Mouse (Mus musculus) midbrain, postnatal 0 days (tissue): ENCODE measurements around the gene Echdc1. TPM values are rescaled to one million over a fixed set of nuclear protein-coding genes. Genes with fewer than 3 reads are reported as not detected.

Experiments
- ATAC-seq: fragments of 200-750 bp; cut with Nextera tagmentation; 2 replicates; pipeline ENCODE4 v1.8.0; 2017; ENCODE audit warnings: moderate number of reproducible peaks, mild to moderate bottlenecking, moderate TSS enrichment, moderate library complexity; ENCODE audit not compliant: low FRiP score
- DNase-seq: peaks from one replicate; pipeline ENCODE4 v3.0.0-alpha.2; 2015; ENCODE audit warnings: low spot score
- H3K27ac ChIP-seq: fragments of 300-500 bp; sonication (generic); 2 replicates; pipeline ENCODE4 v1.5.1; 2014; ENCODE audit warnings: low read depth, mild to moderate bottlenecking, low read length, mixed read lengths
- H3K27me3 ChIP-seq: fragments of 300-500 bp; sonication (generic); 2 replicates; pipeline ENCODE4 v1.6.1; 2014; ENCODE audit warnings: low read length, control low read depth, mixed read lengths; ENCODE audit not compliant: insufficient read depth
- H3K36me3 ChIP-seq: fragments of 300-500 bp; sonication (generic); 2 replicates; pipeline ENCODE4 v1.6.1; 2014; ENCODE audit warnings: low read length, control low read depth, mixed read lengths; ENCODE audit not compliant: insufficient read depth
- H3K4me1 ChIP-seq: fragments of 300-500 bp; sonication (generic); 2 replicates; pipeline ENCODE4 v1.6.1; 2014; ENCODE audit warnings: mild to moderate bottlenecking, control low read depth, antibody characterized with exemption, low read length, mixed read lengths; ENCODE audit not compliant: insufficient read depth
- H3K4me2 ChIP-seq: fragments of 300-500 bp; sonication (generic); 2 replicates; pipeline ENCODE4 v1.6.1; 2014; ENCODE audit warnings: low read depth, mild to moderate bottlenecking, low read length, mixed read lengths; ENCODE audit not compliant: poor library complexity, severe bottlenecking
- H3K4me3 ChIP-seq: fragments of 300-500 bp; sonication (generic); 2 replicates; pipeline ENCODE4 v1.5.1; 2014; ENCODE audit warnings: low read depth, mild to moderate bottlenecking, low read length, moderate library complexity
- H3K9ac ChIP-seq: fragments of 300-500 bp; sonication (generic); replicated peaks from 2 replicates; pipeline ENCODE4 v1.6.1; 2014; ENCODE audit warnings: mild to moderate bottlenecking, low read length, moderate library complexity, mixed read lengths; ENCODE audit not compliant: poor library complexity, severe bottlenecking
- H3K9me3 ChIP-seq: fragments of 300-500 bp; sonication (generic); 2 replicates; pipeline ENCODE4 v1.6.1; 2016; ENCODE audit warnings: low read length, control low read depth
- CTCF ChIP-seq: IDR thresholded peaks from 2 replicates; pipeline ENCODE4 v1.5.1; 2016; ENCODE audit warnings: antibody characterized with exemption, mild to moderate bottlenecking
- WGBS: fragments of 180-500 bp; shearing (Covaris S2); extraction: QIAGEN DNeasy Blood & Tissue Kit; methylation state at CpG from one replicate; pipeline ENCODE4 v1.1.7; 2014; 5-methylcytosine and 5-hydroxymethylcytosine counted together
- polyA plus RNA-seq: library from polyadenylated mRNA; unstranded; fragments of >200 nt; fragmentation: Nextera tagmentation; extraction: Ambion mirVana; gene quantifications from 2 replicates; pipeline ENCODE4 v1.2.1, GENCODE M21; 2015
- total RNA-seq: library from RNA; depleted of rRNA; stranded (reverse); fragments of >200 nt; gene quantifications from 2 replicates; pipeline ENCODE4 v1.2.3, GENCODE M21; 2014

The Echdc1 gene
- total and polyA plus RNA-seq, 2 experiments from 2014 or later, result 11.4 to 26.2 TPM

DNA sequence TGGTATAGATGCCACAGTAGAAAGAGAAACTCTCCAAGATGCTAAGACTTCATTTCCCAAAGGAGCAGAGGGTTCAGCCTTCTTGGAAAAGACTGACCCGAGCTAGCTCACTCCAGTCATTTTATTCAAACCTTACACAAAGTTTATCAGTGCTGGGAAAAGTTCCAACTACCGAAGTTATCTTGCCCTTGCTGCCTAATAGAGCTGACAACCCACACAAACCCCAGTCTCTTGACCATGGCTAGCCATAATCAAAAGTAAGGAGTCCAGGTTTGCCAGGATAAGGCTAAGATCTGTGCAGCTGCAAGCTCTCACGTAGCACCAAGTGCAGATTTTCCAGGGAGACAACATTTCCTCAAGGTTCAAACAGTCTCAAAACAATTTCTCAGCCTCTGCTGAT lies 39.6 kb downstream of the Echdc1 start:
- Histone ChIP-seq H3K36me3 (peaks cover 5% of the 10 kb centered on the region; the same call in 1 of the 2 replicates), H3K4me1 (no peaks in the 10 kb centered on the region; the same call in 1 of the 2 replicates), H3K4me3 (no peak overlapping the region), H3K27ac (no peak overlapping the region), H3K9me3 (no peaks in the 10 kb centered on the region), H3K4me2 (no peak overlapping the region), H3K9ac (no peak overlapping the region), H3K27me3 (no peaks in the 10 kb centered on the region)
- DNase-seq (no peak), ATAC-seq (no peak)
- no peak for TF ChIP-seq CTCF
- WGBS, result 65% methylated on average over 3 of the region's 3 CpGs

DNA sequence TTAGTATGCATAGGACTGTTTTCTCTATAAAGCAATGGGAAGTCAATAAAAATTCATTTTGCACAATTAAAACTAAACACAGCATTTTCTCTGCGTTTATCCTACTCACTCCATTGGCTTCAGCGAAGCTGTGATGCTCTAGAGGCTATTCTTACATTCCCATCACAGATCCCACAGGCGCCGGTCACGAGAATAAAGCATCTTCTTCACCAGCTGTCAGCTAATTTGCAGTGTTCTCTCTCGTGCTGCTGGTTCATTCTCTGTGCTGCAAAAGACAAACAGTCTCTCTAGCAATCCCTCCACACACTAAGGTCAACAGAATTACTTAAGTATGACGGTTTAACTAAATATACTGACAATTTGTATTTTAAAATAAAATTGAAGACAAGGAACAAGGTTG lies 41.2 kb downstream of the Echdc1 start:
- no peaks in the 10 kb centered on the region; the same call in 1 of the 2 replicates for H3K4me1 ChIP-seq
- DNase-seq, result peak; percentile 30
- H3K9me3 ChIP-seq, result no peaks in the 10 kb centered on the region
- ATAC-seq, result no peak
- no peak overlapping the region for H3K4me2 ChIP-seq
- no peak overlapping the region for H3K4me3 ChIP-seq
- peaks cover 5% of the 10 kb centered on the region; the same call in 1 of the 2 replicates for H3K36me3 ChIP-seq
- H3K27me3 ChIP-seq, result no peaks in the 10 kb centered on the region
- H3K9ac ChIP-seq, result no peak overlapping the region
- TF ChIP-seq CTCF, result no peak
- 41% methylated on average over 7 of the region's 7 CpGs for WGBS
- H3K27ac ChIP-seq, result no peak overlapping the region

DNA sequence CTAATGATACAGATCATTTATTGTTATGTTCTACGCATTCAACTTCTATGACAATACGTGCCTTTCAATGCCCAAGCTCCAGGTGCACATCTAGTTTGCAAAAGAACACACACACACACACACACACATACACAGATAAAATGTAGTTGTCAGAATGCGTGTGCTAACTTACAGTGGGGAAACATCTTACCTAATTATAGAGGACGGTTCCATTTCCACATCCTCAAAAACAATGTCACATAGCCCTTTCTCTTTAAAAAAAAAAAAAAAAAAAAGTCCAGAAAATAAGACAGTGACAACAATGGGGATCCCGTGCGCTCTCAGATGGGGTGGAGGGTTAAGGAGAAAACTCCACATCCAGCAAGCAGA lies 48.1 kb downstream of the Echdc1 start:
- Histone ChIP-seq H3K9me3 (no peaks in the 10 kb centered on the region), H3K27me3 (no peaks in the 10 kb centered on the region), H3K4me1 (peaks cover 10% of the 10 kb centered on the region; the same call in 1 of the 2 replicates), H3K36me3 (no peaks in the 10 kb centered on the region), H3K27ac (peak overlapping the region; percentile 99), H3K4me2 (peak overlapping the region; percentile 66), H3K9ac (peak overlapping the region; percentile 97), H3K4me3 (peak overlapping the region; percentile 89)
- DNase-seq (peak; percentile 27), ATAC-seq (peak; percentile 0; the same call in 1 of the 2 replicates)
- no peak for TF ChIP-seq CTCF
- WGBS, result 1% methylated on average over 6 of the region's 6 CpGs

DNA sequence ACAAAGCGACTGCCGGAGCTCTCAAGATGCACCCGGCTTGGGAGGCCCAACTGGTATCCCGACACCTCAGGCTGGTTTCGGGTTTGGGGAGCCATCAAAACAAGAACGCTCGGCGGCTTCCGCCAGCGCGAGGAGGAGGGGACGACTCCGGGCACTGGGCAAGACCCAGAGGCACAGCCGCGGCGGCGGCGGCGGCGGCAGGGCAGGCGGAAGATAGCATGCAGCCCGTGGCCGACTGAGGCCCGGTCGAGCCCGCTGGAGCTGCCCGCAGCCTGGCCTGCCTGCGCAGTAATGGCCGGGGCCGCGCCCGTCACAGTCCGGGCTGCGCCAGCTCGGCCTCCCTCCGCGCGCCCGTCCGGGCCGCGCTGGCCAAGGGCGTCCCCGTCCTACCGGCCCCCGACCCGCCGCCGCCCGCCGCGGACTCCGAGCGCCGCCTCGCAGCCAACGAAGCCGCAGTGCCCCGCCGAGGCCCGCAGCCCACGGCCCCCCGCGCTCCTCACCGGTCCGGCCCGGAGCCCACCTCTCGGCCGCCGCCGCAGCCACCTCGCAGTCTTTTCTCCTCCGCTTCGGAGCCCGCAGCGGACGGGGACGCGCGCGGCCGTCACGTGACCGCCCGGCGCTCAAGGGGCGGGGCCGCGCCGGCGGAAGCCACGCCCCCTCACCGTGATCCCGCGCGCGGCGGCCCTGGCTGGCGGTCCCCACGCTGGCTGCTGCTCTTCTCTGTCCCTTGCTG lies 48.7 kb downstream of the Echdc1 start:
- TF ChIP-seq CTCF, result no peak
- DNase-seq, result peak; percentile 88
- H3K9me3 ChIP-seq, result no peaks in the 10 kb centered on the region
- peak overlapping the region; percentile 99 for H3K27ac ChIP-seq
- under 1% methylated on average over 74 of the region's 100 CpGs for WGBS
- no peaks in the 10 kb centered on the region for H3K27me3 ChIP-seq
- H3K4me3 ChIP-seq, result peak overlapping the region; percentile 89
- H3K36me3 ChIP-seq, result no peaks in the 10 kb centered on the region
- peak overlapping the region; percentile 97 for H3K9ac ChIP-seq
- ATAC-seq, result peak; percentile 95
- peak overlapping the region; percentile 66 for H3K4me2 ChIP-seq
- H3K4me1 ChIP-seq, result peaks cover 10% of the 10 kb centered on the region; the same call in 1 of the 2 replicates

DNA sequence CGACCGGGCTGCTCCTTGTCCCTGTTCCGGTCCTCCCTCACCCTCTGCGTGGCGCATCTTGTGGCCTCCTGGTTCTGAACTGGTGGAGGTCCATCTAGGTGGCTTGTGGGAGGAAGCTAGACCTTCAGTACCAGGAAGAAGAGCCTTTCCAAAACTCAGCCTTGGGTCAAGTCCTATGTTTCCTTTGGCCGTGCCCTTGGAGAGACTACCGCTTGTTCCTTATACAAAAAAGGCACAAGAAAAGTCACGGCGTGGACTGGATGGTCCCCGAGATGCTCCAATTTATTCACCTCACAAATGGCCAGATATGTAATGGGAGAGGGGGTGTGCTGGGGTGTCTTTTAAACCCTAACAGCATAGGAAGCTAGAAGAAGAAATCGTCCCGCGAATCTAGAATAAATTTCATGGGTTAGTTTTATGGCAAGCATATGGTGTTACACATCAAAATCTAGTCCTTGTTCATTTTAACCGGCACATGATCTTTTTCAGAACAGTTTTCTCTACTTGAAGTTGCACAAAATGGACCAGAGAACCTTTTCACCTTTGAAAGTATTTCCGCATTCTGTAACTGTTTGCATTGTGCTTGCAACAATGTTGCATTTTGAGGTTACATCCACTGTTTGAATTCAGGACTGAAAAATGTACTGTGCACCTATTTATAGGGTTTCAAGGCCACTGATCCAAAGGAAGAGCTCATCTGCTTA lies 49.4 kb downstream of the Echdc1 start, which contains the start of gene Rnf146:
Gene Rnf146 (minus strand): TSS at position 246 of the 704 bp plus-strand sequence.
- Histone ChIP-seq H3K9ac (peak within 1 kb of the TSS; percentile 97), H3K4me3 (peak within 1 kb of the TSS; percentile 89), H3K9me3 (no peaks in the 10 kb centered on the region), H3K4me2 (peak within 1 kb of the TSS; percentile 66), H3K27me3 (no peaks in the 10 kb centered on the region), H3K36me3 (no peaks in the 10 kb centered on the region), H3K4me1 (peaks cover 10% of the 10 kb centered on the region; the same call in 1 of the 2 replicates), H3K27ac (peak within 1 kb of the TSS; percentile 99)
- 6% methylated on average over 15 of the region's 15 CpGs for WGBS
- no peak for DNase-seq
- TF ChIP-seq CTCF, result no peak
- ATAC-seq, result no peak

DNA sequence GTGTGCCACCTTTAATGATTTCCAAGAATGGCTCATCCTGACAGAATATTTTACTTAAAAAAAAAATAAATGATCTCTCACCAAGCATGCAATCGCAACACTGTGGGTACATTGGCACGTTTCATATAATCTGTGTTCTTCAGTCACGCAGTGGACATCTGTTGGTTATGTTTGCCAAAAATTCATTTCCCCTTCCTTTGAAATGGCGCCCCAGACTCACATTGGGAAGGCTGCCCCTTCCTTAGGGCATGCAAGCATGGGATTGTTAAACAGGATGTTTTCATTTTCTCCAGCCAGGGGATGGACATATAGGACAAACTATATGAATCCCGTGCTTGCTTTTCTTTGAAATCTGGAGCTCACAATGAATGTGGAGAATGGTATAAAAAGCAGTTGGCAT lies 61.1 kb downstream of the Echdc1 start:
- Histone ChIP-seq H3K9me3 (no peaks in the 10 kb centered on the region), H3K4me3 (no peak overlapping the region), H3K4me2 (no peak overlapping the region), H3K27me3 (no peaks in the 10 kb centered on the region), H3K4me1 (no peaks in the 10 kb centered on the region), H3K9ac (no peak overlapping the region), H3K27ac (no peak overlapping the region), H3K36me3 (no peaks in the 10 kb centered on the region)
- TF ChIP-seq CTCF, result no peak
- 85% methylated on average over 5 of the region's 5 CpGs for WGBS
- ATAC-seq, result no peak
- DNase-seq, result peak; percentile 33
